Mouse (Mus musculus) monocyte, adult 5-6 weeks (primary cell): ENCODE measurements around the gene Map4k3. TPM values are rescaled to one million over a fixed set of nuclear protein-coding genes. Genes with fewer than 3 reads are reported as not detected.
"Not testable (repeated sequence)": the region's sequence is repeated elsewhere in the genome, so short reads cannot be mapped to it uniquely, and the experiment has no call there.

Experiments
- ATAC-seq: fragments of 153-309, 156-312 bp; replicated peaks from 2 replicates; pipeline ENCODE4 v1.8.0; 2017; ENCODE audit warnings: mild to moderate bottlenecking; ENCODE audit not compliant: low TSS enrichment, insufficient number of reproducible peaks, severe bottlenecking, poor library complexity, low FRiP score
- total RNA-seq: library from RNA; stranded (forward); fragments of 200-1000, 200-491, 200-594 nt; gene quantifications from 3 replicates; pipeline ENCODE4 v1.2.3, GENCODE M21; 2017

Gene Map4k3
- total RNA-seq, result 26.7 to 39.3 TPM (median 27.8 TPM) in 3 replicates

GRCm38 (mm10) chr17:80728062-80728858, at the start of gene Map4k3:
Gene Map4k3, minus strand, starts transcription at chr17:80728485.
- peak; percentile 51 for ATAC-seq

DNA sequence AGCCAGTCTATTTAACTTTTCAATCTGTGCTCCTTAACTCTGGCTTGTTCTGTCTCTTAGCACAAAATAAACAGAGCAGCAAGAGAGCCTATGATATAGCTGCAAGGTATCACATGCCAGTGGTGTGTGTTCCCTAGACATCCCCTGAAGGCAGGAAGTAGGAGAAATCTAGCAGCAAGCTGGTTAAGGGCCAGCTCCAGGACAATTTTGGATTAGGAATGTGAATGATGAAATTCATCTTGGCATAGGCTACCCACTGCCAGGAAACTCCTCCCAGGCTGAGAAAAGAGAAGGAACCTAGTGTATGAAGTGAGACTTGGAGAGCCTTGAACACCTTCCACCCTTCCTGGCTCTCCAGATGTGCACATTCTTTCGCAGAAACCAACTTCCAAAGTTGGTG, 49.3 kb upstream of the Map4k3 start:
- ATAC-seq, result no peak

GRCm38 (mm10) chr17:80775178-80775788, 47.0 kb upstream of the Map4k3 start:
- no peak for ATAC-seq

DNA sequence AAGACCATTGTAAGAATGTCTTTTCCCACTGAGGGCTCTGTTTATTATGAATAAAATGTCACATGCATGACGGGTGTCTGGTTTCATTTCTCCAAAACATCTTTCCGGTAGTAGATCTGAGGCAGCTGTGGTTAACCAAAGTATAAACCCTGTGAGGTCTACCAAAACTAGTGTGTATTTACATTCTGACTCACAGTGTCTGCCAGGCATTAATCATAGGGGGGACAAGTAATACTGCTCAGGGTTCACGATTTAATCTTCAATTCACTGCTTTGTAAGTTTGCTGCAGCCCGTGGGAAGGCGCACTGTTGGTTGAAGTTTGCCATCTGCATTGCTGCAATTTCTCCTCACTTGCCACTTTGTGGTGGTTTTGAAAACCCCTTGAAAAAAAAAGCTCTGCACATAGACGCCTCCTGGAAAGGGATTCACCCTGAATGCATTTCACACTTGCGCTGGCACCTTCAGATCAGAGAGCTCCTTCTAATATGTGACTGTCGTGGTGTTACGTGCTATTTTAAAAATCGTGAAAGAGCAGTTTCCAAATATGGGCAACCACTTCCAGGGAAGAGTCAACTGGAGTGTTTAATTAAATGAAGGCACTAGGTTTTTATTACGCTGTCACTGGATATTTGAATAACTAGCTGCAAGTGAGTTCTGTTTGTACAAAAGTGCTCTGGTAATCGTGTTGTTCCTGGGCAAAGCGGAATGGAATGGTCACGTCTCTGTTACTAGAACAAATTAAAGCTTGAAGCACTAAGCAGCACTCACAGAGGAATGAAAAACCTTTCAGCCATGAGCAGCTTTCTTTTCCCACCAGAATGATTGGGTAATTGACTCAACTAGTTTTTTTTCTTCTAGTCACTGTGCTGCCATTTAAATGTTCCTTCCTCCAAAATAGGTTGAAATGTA, 44.5 kb upstream of the Map4k3 start:
- ATAC-seq, result peak; percentile 84

GRCm38 (mm10) chr17:80770065-80770464, 41.8 kb upstream of the Map4k3 start:
- ATAC-seq, result no peak

DNA sequence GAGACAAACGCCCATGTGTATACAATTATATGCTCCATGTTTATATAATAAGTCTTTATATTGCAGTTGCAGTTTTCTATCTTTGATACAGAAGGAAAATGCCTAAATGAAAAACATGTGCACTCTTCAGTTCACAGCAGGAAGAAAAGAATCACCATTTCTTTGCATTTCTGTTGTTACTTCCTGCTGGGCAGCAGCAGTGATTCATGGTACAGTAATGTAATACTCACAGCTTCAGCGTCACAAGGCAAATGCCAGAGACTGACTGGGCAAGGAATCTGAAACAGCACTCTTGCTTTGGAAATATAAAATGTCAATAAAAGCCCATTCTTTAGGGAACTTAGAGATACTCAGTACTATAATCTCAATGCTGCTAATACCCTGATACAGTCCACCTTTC, 36.9 kb upstream of the Map4k3 start:
- no peak for ATAC-seq

DNA sequence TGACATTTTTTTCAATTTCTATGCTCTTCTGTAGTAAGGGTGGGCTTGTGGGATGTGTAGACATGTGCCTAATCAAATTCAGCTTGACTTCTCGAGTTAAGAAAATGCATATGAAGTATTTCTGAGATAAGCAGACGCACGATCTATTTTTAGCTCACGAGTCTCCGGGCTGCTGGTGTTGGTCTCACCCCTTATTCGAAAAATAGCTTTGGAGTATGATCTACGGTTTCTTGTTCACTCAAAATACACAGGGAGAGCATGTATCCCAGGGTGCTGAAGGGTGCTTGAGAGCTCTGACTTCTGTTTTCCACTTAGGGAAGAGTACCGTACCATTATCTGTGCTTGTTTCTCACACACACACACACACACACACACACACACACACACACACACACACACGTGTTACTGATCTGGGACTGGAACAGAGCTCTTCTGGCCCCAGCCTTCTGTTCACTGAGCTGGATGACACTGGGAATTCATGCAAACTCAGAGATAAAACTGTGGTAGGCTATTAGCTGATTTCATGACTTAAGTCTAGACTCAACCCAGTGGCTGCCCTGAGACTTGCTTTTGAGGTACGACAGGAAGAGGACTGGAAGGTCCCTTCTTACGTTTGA, 34.9 kb upstream of the Map4k3 start:
- ATAC-seq, result no peak

- ATAC-seq, result no peak
Measured at GRCm38 (mm10) chr17:80762391-80763040, 34.2 kb upstream of the Map4k3 start.

- ATAC-seq, result not testable (repeated sequence)
Measured at GRCm38 (mm10) chr17:80761191-80761590, 32.9 kb upstream of the Map4k3 start.

- ATAC-seq, result no peak
Measured at GRCm38 (mm10) chr17:80760344-80761145, 32.3 kb upstream of the Map4k3 start.

DNA sequence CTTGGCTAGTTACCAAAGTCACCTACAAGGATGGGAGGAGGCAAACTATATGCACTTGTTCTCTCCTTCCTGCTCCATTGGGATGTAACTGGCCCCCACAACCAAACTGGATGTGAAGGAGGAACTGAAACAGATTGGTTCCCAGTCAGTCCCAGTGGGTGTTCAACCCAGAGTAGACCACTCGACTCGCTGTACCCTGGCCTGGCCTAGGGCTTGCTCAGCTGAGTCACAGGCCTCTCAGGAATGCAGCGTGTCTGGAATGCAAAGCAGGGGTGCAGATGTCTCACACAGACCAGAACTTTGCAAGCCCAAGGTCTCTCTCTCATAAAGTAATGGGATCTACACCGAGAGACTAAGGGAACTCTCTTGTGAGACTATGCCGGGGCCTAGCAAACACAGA, 27.8 kb upstream of the Map4k3 start:
- ATAC-seq, result no peak

DNA sequence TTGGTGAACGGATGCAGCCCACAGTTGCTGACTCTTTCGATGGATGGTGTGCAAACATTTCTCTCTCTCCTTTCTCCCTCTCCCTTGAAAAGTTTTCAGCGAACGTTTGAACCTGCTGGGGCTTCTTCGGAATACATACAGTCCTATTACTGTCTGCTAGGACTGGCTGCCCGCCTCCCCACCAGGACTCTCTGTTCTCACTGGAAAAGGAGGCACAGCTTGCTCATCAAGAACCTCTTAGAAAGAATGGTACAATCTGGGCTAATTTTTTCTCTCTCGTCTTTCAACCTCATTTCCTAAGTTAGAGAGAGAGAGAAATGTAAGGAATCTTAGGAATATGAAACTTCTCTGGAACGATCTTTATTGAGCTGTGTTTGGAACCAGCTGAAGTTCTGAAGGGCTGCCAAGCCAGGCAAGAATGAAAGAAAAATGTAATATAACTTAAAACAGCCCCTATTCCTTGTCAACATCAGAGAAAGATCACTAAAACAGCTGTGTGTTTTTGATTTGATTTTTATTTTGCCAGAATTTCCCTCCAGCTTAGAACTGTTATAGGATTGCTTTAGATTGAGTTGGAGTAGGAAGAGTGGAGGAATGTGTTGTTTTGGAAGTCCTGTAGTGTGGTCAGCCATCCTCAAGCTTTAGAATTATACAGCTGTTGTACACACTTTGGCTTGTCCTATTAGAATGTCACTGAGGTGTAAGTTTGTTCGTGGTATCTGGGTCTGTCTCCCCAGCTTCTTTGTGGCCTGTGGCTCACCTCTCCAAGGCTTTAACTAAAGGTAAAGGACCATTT, 27.0 kb upstream of the Map4k3 start:
- no peak for ATAC-seq

DNA sequence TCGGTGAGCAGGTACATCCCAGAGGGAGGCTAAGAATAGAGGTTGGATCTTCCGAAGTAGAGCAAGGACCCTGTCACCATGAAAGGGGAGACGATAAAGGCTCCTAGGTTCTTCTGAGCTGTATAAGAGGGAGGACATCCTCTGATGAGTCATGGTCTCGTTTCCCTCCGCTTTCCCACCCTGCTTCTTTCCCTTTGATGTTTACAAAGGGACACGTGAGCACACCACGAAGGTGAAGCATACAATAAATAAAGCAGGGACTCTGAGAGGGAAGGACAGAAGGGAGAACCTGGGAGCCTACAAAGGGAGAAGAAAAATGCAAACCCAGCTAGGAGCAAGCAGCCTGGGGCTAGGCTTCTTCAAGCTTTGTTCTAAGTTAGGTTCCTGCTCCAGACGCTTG, 26.3 kb upstream of the Map4k3 start:
- no peak for ATAC-seq

- ATAC-seq, result no peak
Measured at GRCm38 (mm10) chr17:80752466-80752865, 24.2 kb upstream of the Map4k3 start.

DNA sequence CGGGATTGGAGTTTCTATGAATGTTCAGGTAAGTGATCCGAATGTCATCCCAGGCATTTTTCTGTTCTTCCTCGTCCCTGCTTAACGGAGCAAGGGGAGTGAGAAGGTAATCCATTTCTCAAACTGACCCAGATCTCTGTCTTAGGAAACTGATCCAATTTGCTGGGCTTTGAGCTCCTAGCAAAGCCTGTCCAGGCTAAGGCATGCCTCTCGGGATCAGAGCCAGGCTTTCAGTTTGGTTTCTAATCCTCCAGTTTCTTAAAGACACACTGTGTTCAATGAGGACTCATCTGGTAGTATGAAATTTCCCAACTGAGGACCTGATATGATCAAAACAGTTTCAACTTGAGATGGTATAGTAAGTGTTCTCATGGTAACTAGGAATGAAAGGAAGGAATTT, 11.1 kb upstream of the Map4k3 start:
- ATAC-seq, result no peak

DNA sequence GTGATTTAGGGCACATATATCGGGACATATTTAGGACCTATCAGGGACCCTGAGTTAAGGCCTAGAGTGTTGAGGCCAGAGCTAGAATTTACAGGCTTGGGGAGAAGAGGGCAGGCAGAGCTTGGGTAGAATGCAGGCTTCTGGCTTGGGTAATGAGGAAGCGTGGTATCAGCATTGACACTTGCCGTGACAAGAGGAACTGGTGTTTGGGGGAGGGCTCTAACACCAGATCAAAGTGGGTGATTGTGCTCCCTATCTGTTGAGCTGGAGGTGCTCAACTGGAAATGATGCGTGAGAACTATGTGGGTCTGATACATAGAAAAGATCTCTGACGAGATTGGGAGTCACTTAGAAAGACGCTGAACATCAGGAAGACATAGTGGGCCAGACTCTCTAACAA, 6.4 kb upstream of the Map4k3 start:
- peak; percentile 68; the same call in 1 of the 2 replicates for ATAC-seq
